Mouse (Mus musculus): ENCODE data around the gene Rundc1. TPM values are rescaled to one million over a fixed set of nuclear protein-coding genes. Genes with fewer than 3 reads are reported as not detected.
"Not testable (repeated sequence)": the region's sequence is repeated elsewhere in the genome, so short reads cannot be mapped to it uniquely, and the experiment has no call there.

Gene Rundc1
- 10 to 100 TPM; 10.4 to 11.2 TPM for total RNA-seq (2021)

DNA sequence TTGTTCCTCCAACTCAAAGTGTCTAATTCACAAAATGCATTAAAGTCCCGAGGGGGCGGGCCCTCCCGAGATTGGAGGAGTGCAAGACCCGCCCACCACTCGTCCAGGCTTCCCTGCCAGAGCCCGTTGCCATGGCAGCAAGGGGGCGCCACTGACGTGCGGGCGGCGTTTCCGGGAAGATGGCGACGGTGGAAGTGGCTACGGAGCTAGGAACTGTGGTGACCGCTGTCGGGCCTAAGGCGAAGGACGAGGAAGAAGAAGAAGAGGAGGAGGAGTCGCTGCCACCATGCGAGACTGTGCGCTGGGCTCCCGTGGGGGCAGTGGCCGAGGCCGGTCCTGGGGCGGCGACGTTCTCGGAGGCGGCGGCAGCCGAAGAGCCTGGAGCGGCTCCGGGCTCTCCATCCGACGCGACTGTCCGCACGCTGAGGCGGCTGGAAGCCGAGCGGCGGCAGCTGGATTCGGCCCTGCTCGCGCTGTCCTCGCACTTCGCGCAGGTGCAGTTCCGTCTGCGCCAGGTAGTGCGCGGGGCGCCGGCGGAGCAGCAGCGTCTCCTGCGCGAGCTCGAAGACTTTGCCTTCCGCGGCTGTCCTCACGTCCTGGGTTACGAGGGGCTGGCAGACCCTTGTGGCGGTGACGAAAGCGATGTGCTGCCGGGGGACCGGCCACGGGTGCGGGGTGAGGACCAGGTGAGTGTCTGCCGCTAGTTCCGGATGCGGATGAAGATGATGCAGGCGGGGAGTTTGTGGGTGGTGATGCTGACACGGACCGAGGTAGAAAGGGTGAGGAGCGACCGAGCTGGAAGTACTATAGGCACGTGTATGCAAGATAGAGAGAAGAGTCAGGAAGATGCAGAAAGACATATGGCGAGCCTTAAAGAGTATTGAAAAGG lies at the start of gene Rundc1, which contains the start of gene Ptges3l:
Gene Rundc1, plus strand, starts transcription at position 161 of the 889 bp plus-strand sequence.
Gene Ptges3l, minus strand, starts transcription at position 409 of the 889 bp plus-strand sequence.
- peak; percentile 94 for DNase-seq (ENCODE audit: low spot score)
- intact Hi-C loops (cut with DNase I): no loop called here

DNA sequence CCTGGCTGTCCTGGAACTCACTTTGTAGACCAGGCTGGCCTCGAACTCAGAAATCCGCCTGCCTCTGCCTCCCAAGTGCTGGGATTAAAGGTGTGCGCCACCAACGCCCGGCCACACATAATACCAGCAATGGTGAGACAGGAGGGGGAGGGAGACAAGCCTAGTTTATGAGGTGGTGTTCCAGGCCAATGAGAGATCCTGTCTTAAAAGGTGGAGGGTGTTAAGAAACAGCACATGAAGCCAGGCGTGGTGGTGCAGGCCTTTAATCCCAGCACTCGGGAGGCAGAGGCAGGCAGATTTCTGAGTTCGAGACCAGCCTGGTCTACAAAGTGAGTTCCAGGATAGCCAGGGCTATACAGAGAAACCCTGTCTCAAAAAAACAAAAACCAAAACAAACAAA lies 46.7 kb upstream of the Rundc1 start:
- intact Hi-C loops (cut with DNase I); DNase-seq (ENCODE audit: low spot score): not testable (repeated sequence)

DNA sequence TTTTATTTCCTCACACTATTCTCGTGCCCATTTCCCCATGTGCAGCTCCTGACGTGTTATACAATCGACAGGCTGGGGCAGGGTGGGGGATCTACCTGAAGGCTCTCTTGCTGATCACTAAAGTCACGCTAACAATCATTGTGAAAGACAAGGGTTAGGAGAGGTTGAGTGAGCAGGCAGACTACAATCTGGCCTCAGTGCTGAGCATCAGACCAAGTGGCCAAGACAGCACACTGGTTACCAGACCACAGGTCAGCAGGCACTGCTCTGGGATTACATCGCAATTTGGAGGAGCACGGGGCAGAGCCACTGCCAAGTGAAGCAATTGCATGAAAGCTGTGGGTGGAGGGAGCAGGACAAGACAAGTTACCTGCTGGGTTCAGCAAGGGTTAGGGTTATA lies 46.0 kb upstream of the Rundc1 start:
- intact Hi-C loops (cut with DNase I): no loop called here
- DNase-seq (ENCODE audit: low spot score): no peak

DNA sequence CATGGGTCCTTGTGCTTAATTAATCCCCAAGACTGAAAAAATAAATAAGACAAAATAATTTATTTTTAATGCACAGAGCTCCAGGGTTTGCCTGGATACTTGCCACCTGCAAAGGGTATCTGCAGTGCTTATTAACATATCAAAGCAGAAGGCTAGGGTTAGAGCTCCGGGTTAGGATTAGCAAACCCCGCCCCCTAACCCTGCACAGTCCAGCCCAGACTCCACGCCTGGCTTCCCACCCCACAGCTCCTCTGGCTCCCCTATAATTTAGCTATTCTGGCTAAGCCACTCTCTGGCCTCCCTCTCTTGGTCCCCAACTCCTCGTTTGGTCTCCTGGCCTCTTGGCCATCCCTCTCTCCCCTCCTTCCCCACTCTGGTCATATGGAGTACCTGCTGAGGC lies 43.1 kb upstream of the Rundc1 start:
- intact Hi-C loops (cut with DNase I): no loop called here
- DNase-seq (ENCODE audit: low spot score): no peak

DNA sequence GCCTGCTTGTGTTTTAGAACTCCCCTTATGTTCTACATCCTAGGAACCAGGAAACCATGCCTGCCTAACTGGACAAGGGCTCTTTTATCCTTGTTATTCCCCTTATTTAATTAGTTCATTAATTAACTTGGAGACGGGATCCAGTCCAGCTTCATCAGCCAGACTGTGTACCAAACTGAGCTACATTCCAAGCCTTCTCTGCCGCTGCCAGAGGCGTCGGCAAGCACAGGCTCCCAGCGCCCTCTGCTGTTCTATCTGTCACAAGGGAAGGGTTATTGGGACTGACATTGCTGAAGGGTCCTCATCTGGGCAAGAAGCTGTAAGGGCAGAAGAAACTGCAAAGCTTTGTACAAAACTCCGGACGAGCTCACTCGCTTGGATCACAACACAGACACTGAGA lies 29.8 kb upstream of the Rundc1 start:
- peak; percentile 49 for DNase-seq (ENCODE audit: low spot score)
- intact Hi-C loops (cut with DNase I): loop anchor here (1.0 to 5.0 kb wide), 2 partner anchors 72 to 183 kb away; no protein-coding TSS in a partner anchor

DNA sequence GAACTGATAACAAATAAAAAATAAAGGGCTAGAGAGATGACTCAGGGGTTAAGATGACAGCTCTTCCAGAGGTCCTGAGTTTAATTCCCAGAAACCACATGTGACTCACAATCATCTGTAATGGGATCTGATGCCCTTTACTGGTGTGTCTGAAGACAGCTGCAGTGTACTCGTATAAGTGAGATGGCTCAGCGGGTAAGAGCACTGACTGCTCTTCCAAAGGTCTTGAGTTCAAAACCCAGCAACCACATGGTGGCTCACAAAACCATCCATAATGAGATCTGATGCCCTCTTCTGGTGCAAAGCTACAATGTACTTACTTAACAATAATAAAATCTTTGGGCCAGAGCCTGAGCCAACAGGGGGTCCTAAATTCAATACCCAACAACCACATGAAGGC lies 9.6 kb upstream of the Rundc1 start:
- intact Hi-C loops (cut with DNase I): no loop called here
- no peak for DNase-seq (ENCODE audit: low spot score)

DNA sequence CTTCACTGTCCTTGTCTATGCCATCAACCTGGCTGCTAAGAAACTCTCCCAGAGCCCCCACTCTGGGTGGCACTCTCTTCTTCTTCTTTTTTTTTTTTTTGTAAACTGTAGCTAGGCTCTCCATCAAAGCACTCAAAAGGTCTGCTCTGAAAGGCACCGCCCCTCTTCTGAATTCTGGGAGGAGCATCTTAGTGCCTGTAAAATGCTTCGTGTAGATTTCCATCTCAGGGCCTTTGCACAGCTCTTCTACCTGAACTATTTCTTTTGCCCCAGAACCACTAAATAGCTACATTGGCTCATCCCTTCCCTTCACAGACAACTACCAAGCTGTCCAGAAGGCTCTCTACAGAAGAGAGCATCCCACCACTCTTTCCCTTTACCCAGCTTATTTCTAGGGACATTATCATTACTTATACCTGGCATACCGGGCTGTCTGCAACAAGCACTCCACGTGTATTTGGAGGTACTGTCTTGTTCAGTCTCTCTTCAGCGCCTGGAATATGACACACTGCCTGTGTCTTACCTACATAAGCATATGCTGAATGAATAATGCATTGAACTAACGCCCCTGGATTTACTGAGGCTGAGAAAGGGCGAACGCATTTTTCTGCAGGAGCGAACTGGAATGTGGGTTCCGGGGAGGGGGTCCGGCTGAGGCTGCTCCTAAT lies 8.3 kb upstream of the Rundc1 start:
- DNase-seq (ENCODE audit: low spot score): no peak
- intact Hi-C loops (cut with DNase I): no loop called here

DNA sequence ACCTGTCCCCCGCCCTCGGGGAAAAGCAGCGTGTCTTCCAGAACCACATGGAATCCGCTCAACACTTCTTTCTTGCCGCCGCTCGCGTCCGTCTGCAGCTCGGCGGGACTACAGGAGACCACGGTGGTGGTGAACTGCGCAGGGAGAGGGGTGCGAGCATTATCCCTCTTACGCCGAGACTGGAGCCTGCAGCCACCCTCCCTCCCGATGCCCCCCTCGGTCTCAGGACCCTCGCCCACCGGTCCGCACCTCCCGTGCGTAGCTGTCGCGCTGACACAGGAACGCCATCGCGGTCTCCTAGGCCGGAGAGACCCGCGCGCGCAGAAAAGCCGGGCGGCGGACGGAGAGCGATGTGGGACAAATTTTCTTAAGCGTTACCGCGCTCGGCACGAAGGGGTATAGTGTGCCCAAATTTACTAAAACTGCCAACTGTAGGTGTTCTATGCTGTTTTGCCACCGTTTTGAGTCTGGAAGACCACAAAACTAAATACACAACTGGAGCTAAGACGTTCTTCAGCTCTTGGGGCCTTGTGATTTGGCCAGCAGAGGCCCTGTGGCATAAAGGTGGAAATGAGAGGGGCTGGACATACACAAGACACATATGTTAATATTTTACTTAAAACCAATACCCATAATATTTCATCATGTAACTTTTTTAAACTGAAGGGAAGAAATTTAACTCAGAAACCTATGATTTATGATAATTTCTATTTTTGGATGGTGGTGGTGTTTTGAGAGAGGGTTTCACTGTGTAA lies 7.6 kb upstream of the Rundc1 start, which contains the start of gene Aarsd1:
Gene Aarsd1, minus strand, starts transcription at position 515 of the 755 bp plus-strand sequence.
- intact Hi-C loops (cut with DNase I): no loop called here

DNA sequence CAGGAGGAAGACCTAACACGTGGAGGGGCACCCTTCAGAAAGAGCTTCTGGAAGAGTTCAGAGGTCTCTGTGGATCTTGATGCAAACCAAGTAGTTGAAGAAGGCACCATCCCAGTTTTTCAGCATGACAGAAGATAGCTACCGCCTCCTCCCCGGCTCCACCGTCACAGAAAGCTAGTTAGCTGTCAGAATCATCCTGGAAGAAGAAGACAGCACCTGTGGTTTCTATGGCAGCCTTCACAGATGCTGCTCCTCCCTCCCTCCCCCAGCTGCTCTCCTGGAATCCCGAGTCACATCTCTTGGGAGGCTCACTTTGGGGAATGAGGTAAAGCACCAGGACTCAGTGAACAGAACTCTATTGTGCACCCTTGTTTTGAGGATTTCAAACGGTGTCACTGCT lies 5.9 kb upstream of the Rundc1 start:
- intact Hi-C loops (cut with DNase I): no loop called here
- no peak for DNase-seq (ENCODE audit: low spot score)

More for the DNA sequence above, 7.6 kb upstream of the Rundc1 start, which contains the start of gene Aarsd1:
- peak; percentile 74 for DNase-seq (ENCODE audit: low spot score)

DNA sequence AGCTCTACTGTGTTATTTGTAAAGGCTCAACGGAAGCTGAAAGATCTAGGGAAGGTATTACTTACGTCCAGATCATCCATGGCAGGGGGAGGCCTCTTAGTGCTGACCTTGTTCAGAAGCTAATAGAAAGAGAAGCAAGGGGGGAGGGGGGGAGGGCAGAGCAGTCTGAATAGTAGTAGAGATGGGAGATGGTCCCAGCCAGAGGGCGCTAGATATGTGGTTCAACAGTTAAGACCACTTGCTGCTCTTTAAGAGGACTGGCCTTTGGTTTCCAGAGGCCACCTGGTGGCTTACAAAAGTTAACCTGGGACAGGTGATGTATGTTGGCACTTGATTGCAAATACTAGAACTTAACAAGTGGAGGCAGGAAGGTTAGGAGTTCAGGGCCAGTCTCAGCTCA lies 5.3 kb upstream of the Rundc1 start:
- intact Hi-C loops (cut with DNase I): no loop called here
- no peak for DNase-seq (ENCODE audit: low spot score)

DNA sequence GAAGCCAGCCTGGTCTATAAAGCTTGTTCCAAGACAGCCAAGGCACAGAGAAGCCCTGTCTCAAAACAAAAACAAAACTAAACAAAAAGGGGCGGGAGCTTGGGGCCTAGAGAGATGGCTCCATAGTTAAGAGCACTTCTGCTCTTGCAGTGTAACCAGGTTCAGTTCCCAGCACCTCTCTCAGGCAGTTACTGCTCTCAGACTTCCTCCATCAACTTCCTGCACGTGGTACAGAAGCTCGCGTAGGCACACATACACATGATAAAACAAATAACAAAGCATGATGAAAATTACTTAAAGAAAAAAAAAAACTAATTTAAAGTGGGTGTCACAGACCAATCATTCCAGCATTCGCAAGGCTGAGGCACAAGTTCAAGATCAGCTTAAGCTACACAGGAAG lies 4.7 kb upstream of the Rundc1 start:
- intact Hi-C loops (cut with DNase I): no loop called here
- DNase-seq (ENCODE audit: low spot score): no peak

DNA sequence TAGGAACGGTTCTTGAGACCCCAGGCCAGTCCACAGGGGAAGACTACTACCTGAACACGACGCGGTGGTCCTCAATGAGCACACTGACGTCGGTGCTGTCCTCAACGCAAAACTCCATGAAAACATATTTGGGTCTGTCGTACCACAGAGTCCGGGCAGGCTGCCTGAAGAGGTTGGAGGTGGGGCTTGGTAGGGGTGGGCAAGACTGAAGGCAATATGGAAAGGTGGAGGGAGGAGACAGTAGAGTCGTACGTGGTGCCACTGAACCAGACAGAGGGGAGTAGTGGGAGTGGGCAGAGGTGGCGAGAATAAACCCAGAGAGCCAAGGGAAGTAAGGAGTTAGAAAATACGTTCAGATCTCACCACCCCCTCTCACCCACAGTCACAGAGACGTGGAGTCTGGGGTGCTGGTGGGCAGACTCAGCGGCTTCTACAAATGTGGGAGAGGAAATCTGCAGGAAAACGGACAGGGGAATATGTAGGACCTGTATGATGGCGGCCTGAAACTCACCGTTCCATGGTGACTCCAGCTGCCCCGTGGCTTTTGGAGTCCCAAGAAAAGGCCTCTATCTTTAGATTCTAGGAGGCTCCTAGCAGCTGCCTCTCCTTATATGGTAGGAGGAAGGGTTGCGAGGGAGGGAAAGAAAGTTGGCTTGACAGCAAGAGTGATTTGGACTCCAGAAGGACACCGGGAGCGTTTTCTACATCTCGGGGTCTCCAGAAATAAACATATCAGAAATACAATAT lies 607 bp upstream of the Rundc1 start, which contains the start of gene Gm27029:
Gene Gm27029, minus strand, starts transcription at position 692 of the 747 bp plus-strand sequence.
- no peak for DNase-seq (ENCODE audit: low spot score)
- intact Hi-C loops (cut with DNase I): no loop called here

DNA sequence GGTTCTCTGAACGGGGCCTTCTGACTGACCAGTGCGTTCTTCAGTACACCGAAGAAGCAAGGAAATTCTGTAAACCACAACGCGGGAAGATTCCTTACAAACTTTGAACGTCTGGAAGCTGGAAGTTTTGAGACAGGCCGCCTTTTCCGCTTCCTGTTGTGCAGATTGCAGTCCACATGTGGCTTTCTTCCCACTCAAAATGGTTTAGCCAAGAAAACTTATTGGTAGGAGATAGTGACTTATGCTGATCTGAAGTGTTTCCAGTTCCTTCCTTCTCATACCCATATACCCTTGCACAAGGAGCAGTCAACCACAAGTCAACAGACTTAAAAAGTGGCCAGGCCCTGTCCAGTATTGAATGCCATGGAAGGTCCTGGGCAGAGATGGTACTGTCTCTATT lies 1.3 kb downstream of the Rundc1 start:
- intact Hi-C loops (cut with DNase I): no loop called here
- DNase-seq (ENCODE audit: low spot score): no peak

DNA sequence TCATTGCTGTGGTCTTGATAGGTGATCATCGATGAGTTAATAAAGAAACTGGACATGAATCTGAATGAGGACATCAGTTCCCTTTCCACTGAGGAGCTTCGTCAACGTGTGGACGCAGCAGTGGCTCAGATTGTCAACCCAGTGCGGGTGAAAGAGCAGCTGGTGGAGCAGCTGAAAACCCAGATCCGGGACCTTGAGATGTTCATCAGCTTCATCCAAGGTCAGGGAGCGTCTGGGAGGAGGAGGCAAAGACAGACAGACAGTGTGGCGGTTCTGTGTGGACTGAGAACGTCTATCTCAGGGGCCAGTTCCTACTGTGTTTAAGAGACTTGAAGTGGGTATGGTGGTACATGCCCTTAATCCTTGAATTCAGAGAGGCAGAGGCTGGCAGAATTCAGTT lies 6.4 kb downstream of the Rundc1 start:
- no peak for DNase-seq (ENCODE audit: low spot score)
- intact Hi-C loops (cut with DNase I): no loop called here

DNA sequence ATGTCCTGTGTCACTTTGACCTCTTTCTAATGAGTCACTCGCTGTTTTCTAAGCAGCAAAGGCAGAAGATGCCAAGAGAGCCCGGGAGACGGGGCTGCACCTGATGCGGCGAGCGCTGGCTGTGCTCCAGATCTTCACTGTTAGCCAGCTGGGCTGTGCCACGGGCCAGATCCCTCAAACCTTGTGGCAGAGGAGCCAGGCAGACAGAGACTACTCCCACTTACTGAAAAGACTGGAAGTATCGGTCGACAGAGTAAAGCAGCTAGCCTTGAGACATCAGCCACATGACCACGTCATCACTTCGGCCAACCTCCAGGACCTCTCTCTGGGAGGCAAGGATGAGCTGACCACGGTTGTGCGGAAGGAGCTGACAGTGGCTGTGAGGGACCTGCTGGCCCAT lies 8.5 kb downstream of the Rundc1 start:
- no peak for DNase-seq (ENCODE audit: low spot score)
- intact Hi-C loops (cut with DNase I): no loop called here

DNA sequence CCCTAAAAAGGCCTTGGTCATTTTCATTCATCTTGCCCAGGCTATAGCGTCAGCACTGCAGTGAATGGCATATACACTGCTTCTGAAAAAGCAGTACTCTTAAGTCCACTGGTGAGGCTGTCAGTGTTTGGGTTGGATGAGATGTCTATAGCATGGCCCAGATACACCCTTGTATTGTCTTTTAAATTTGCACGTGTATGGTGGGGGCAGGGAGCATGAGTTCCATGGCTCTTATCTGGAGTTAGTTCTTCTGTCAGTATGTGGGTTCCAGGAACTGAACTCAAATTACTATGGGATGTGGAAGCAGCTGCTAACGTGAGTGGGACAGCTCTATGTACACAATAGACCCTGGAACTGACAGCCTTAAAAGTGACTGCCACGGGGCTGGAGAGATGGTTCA lies 10.9 kb downstream of the Rundc1 start:
- no peak for DNase-seq (ENCODE audit: low spot score)
- intact Hi-C loops (cut with DNase I): no loop called here

DNA sequence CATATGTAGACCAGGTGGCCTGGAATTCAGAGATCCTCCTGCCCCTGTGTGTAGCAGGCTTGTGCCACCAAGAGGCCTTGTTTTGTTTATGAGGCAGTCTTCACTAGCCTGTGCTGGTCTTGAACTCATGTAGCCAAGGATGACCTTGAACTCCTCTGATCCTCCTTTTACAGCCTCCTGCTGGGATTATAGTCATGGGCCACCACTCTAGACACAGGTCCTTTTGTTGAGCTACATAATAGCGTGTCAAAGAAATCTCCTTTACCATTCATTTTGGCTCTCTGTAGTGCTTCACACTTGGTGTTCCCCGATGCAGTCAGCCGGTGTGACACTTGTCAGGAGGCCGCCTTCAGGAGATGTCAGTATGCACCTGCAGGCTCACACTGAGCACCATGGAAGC lies 12.0 kb downstream of the Rundc1 start:
- intact Hi-C loops (cut with DNase I): no loop called here
- DNase-seq (ENCODE audit: low spot score): no peak

DNA sequence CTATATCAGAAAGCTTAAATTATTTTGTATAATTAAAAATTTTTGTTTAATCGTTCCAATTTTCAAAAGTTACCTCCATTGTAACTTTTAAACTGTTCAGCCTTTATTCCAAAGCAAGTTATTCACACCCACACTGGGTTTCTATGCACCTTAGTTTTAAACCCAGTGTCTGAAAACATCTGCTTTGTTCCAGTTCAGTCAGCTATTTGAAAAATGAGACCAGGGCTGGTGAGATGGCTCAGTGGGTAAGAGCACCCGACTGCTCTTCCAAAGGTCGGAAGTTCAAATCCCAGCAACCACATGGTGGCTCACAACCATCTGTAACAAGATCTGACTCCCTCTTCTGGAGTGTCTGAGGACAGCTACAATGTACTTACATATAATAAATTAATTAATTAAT lies 13.1 kb downstream of the Rundc1 start:
- DNase-seq (ENCODE audit: low spot score); intact Hi-C loops (cut with DNase I): not testable (repeated sequence)

DNA sequence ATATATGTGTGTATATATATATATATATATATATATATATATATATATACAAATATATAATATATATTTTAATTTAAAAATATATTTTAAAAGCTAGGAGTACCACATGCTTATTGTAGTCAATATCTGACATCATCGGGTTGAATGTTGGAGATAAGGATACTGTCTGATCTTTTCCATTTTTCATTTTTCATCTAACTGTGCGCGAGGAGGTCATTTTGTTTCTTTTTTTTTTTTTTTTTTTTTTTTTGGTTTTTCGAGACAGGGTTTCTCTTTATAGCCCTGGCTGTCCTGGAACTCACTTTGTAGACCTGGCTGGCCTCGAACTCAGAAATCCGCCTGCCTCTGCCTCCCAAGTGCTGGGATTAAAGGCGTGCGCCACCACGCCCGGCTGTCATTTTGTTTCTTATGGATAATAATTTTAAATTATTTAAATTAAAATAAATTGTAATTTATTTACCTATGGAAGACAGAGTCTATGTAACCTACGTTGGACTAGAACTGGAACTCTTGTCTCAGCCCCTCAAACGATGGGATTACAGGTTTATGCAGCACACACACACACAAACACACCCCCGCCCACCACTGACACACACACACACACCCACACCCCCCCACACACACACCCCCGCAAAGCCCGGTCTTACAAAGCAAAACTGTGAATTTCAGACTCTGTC lies 16.7 kb downstream of the Rundc1 start:
- intact Hi-C loops (cut with DNase I): not testable (repeated sequence)

More for the DNA sequence above, 16.7 kb downstream of the Rundc1 start:
- DNase-seq (ENCODE audit: low spot score): not testable (repeated sequence)

All from heart, postnatal 25 days (tissue).